Mouse (Mus musculus): ENCODE data around the gene Smarcb1. TPM values are rescaled to one million over a fixed set of nuclear protein-coding genes. Genes with fewer than 3 reads are reported as not detected.
"Not testable (repeated sequence)": the region's sequence is repeated elsewhere in the genome, so short reads cannot be mapped to it uniquely, and the experiment has no call there.

Smarcb1 gene
- polyA plus RNA-seq, 1 experiment from 2014 or later, result 253 TPM

DNA sequence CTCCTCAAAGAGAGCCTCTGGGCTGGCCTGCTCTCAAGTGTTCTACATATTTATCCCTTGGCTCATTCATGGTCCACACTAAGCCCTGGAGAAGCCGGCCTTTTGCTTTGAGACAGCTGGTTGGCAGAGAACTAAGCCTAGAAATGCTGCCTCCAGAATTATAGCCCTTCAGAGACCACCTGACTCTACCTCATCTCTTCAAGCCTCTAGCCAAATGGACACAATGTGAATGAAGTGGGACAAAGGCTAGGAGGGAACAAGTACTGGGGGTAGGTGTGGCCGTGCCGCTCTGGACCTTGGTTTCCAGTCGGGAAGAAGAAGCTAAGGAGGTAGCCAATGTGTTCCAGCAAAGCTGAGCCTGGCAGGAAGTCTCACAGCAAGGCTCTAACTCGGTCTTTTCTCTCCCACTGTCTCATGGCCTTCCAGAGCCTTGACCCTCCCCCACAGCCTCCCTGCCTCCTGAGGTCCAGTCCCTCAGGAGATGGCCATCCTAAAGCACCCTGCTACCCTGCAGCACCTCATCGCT, 23.3 kb downstream of the Smarcb1 start:
- Histone ChIP-seq H3K4me1 (ENCODE audit: control insufficient read depth, insufficient read depth, low read length) (peaks cover 7% of the 10 kb centered on the region), H3K27me3 (replicated peaks; ENCODE audit: control insufficient read depth, insufficient read depth, low read length) (no peaks in the 10 kb centered on the region), H3K4me2 (ENCODE audit: low read length) (no peak overlapping the region), H3K9ac (ENCODE audit: low read length) (no peak overlapping the region), H3K4me3 (ENCODE audit: low read depth, low read length) (no peak overlapping the region), H3K27ac (ENCODE audit: low read depth, low read length) (no peak overlapping the region), H3K9me3 (replicated peaks; ENCODE audit: control insufficient read depth, low read length) (no peaks in the 10 kb centered on the region), H3K36me3 (ENCODE audit: control insufficient read depth, insufficient read depth, low read length) (peaks cover 94% of the 10 kb centered on the region)
- 81% methylated on average over 6 of the region's 6 CpGs for WGBS
- no peak for ATAC-seq
- no peak for DNase-seq (ENCODE audit: low spot score)

GRCm38 (mm10) chr10:75897373-75897772, 24.0 kb downstream of the Smarcb1 start:
- peak; percentile 75 for DNase-seq (ENCODE audit: low spot score)
- Histone ChIP-seq H3K4me1 (ENCODE audit: control insufficient read depth, insufficient read depth, low read length) (peaks cover 7% of the 10 kb centered on the region), H3K27ac (ENCODE audit: low read depth, low read length) (no peak overlapping the region), H3K4me3 (ENCODE audit: low read depth, low read length) (no peak overlapping the region), H3K9ac (ENCODE audit: low read length) (no peak overlapping the region), H3K9me3 (replicated peaks; ENCODE audit: control insufficient read depth, low read length) (no peaks in the 10 kb centered on the region), H3K4me2 (ENCODE audit: low read length) (no peak overlapping the region), H3K27me3 (replicated peaks; ENCODE audit: control insufficient read depth, insufficient read depth, low read length) (no peaks in the 10 kb centered on the region), H3K36me3 (ENCODE audit: control insufficient read depth, insufficient read depth, low read length) (peaks cover 87% of the 10 kb centered on the region)
- ATAC-seq, result no peak
- WGBS, result 36% methylated on average over 6 of the region's 6 CpGs

GRCm38 (mm10) chr10:75896208-75896607, 25.2 kb downstream of the Smarcb1 start:
- Histone ChIP-seq H3K36me3 (ENCODE audit: control insufficient read depth, insufficient read depth, low read length) (peaks cover 75% of the 10 kb centered on the region), H3K4me1 (ENCODE audit: control insufficient read depth, insufficient read depth, low read length) (peaks cover 7% of the 10 kb centered on the region), H3K9me3 (replicated peaks; ENCODE audit: control insufficient read depth, low read length) (no peaks in the 10 kb centered on the region), H3K9ac (ENCODE audit: low read length) (no peak overlapping the region), H3K4me2 (ENCODE audit: low read length) (no peak overlapping the region), H3K27ac (ENCODE audit: low read depth, low read length) (no peak overlapping the region), H3K27me3 (replicated peaks; ENCODE audit: control insufficient read depth, insufficient read depth, low read length) (no peaks in the 10 kb centered on the region), H3K4me3 (ENCODE audit: low read depth, low read length) (no peak overlapping the region)
- WGBS, result 71% methylated on average over 1 of the region's 1 CpGs
- DNase-seq (ENCODE audit: low spot score) (no peak), ATAC-seq (no peak)

DNA sequence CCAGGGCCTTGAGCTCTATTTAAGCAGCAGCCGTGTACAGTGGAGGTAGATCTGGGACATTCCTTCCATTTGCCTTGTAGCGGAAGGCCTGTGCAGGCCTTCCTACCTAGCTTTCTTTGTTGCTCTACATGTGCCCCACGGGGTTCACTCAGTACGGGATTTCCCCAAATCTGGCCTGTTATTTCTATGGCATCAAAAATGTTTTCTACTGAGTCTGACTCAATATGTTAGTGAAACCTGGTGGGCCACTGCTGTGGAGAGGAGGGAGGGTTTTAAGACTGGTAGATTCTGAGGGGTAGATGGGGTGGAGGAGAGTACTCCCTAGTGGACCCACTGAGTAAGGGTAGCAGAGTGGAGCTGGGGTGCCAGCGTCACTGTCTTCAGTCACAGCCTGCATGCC, 25.7 kb downstream of the Smarcb1 start:
- H3K4me1 ChIP-seq (ENCODE audit: control insufficient read depth, insufficient read depth, low read length), result peaks cover 7% of the 10 kb centered on the region
- peaks cover 71% of the 10 kb centered on the region for H3K36me3 ChIP-seq (ENCODE audit: control insufficient read depth, insufficient read depth, low read length)
- H3K9me3 ChIP-seq (replicated peaks; ENCODE audit: control insufficient read depth, low read length), result no peaks in the 10 kb centered on the region
- no peak for DNase-seq (ENCODE audit: low spot score)
- H3K27ac ChIP-seq (ENCODE audit: low read depth, low read length), result no peak overlapping the region
- ATAC-seq, result no peak
- H3K4me3 ChIP-seq (ENCODE audit: low read depth, low read length), result no peak overlapping the region
- WGBS, result 94% methylated on average over 5 of the region's 5 CpGs
- H3K4me2 ChIP-seq (ENCODE audit: low read length), result no peak overlapping the region
- H3K9ac ChIP-seq (ENCODE audit: low read length), result no peak overlapping the region
- H3K27me3 ChIP-seq (replicated peaks; ENCODE audit: control insufficient read depth, insufficient read depth, low read length), result no peaks in the 10 kb centered on the region

DNA sequence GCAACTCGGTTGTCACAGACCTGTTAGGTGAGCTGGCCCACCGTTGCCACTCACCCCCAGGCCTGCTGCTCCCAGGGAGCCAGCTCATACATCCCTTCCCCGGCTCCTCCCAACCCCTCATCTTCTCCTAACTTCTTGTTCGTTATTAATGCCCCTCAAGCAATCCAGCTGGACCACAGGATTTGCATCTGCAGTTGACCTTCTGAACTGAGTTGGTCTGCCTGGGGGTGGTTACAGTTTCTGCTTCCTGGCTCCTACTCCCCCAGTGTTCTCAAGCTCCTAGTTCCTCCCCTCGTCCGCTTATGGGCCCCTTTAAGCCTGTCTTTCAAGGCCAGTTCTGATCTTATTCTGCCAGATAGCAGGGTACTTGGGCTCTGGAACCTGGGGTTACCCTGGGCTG, 26.8 kb downstream of the Smarcb1 start:
- no peak overlapping the region for H3K9ac ChIP-seq (ENCODE audit: low read length)
- H3K36me3 ChIP-seq (ENCODE audit: control insufficient read depth, insufficient read depth, low read length), result peaks cover 60% of the 10 kb centered on the region
- peaks cover 7% of the 10 kb centered on the region for H3K4me1 ChIP-seq (ENCODE audit: control insufficient read depth, insufficient read depth, low read length)
- H3K4me3 ChIP-seq (ENCODE audit: low read depth, low read length), result no peak overlapping the region
- H3K27me3 ChIP-seq (replicated peaks; ENCODE audit: control insufficient read depth, insufficient read depth, low read length), result no peaks in the 10 kb centered on the region
- DNase-seq (ENCODE audit: low spot score) (no peak), ATAC-seq (no peak)
- H3K9me3 ChIP-seq (replicated peaks; ENCODE audit: control insufficient read depth, low read length), result no peaks in the 10 kb centered on the region
- 76% methylated on average over 6 of the region's 6 CpGs for WGBS
- no peak overlapping the region for H3K27ac ChIP-seq (ENCODE audit: low read depth, low read length)
- H3K4me2 ChIP-seq (ENCODE audit: low read length), result no peak overlapping the region

- 1% methylated on average over 50 of the region's 51 CpGs for WGBS
- H3K9ac ChIP-seq (ENCODE audit: low read length), result peak within 1 kb of the TSS; percentile 51
- DNase-seq (ENCODE audit: low spot score) (peak; percentile 98), ATAC-seq (peak; percentile 99)
- peaks cover 7% of the 10 kb centered on the region for H3K4me1 ChIP-seq (ENCODE audit: control insufficient read depth, insufficient read depth, low read length)
- H3K36me3 ChIP-seq (ENCODE audit: control insufficient read depth, insufficient read depth, low read length), result peaks cover 47% of the 10 kb centered on the region
- no peaks in the 10 kb centered on the region for H3K27me3 ChIP-seq (replicated peaks; ENCODE audit: control insufficient read depth, insufficient read depth, low read length)
- peak within 1 kb of the TSS; percentile 49; the same call in 1 of the 2 replicates for H3K27ac ChIP-seq (ENCODE audit: low read depth, low read length)
- H3K4me2 ChIP-seq (ENCODE audit: low read length), result peak within 1 kb of the TSS; percentile 87
- peak within 1 kb of the TSS; percentile 36 for H3K4me3 ChIP-seq (ENCODE audit: low read depth, low read length)
- no peaks in the 10 kb centered on the region for H3K9me3 ChIP-seq (replicated peaks; ENCODE audit: control insufficient read depth, low read length)
Observed at GRCm38 (mm10) chr10:75893089-75893750, 28.2 kb downstream of the Smarcb1 start, which contains the start of gene Derl3. Gene Derl3 (plus strand): TSS chr10:75893413.

DNA sequence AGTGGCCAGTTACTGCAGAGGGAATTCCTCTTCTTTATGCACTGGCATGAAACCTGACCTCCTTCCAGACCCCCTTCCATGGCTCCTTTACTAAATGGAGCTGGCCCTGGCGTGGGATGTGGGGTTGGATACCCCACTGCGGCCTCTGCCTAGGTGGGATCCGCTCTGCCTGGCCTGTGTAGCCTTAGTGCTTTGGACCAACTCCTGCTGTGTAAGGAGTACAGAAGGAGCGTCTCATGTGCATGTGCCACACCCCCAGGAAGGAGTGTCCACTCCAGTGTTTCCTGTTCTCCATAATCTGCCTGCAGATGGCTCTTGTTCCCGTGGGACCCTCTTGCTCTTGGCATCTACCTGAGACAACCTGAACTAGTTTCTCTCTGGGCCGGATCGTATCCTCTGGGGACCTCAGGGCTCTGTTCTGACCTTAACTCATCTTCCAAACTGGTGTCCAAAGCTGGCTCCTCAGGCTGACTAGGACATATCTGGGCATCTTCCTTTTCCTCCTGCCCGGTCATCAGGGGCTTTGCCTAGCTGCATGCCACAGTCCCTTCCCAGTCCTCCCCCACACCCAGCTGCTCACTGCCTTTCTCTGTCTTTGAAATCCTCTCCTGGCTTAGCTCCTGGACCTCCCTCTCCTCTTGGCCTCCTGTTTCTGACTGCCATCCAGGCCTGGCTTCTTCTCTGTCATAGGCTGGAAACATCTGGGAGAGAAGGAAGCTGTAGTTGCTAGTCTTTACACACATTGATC, 31.8 kb downstream of the Smarcb1 start:
- no peak overlapping the region for H3K4me2 ChIP-seq (ENCODE audit: low read length)
- H3K9ac ChIP-seq (ENCODE audit: low read length), result no peak overlapping the region
- H3K36me3 ChIP-seq (ENCODE audit: control insufficient read depth, insufficient read depth, low read length), result peaks cover 11% of the 10 kb centered on the region
- no peaks in the 10 kb centered on the region for H3K27me3 ChIP-seq (replicated peaks; ENCODE audit: control insufficient read depth, insufficient read depth, low read length)
- no peaks in the 10 kb centered on the region for H3K9me3 ChIP-seq (replicated peaks; ENCODE audit: control insufficient read depth, low read length)
- H3K27ac ChIP-seq (ENCODE audit: low read depth, low read length), result no peak overlapping the region
- DNase-seq (ENCODE audit: low spot score) (no peak), ATAC-seq (no peak)
- H3K4me1 ChIP-seq (ENCODE audit: control insufficient read depth, insufficient read depth, low read length), result peaks cover 7% of the 10 kb centered on the region
- H3K4me3 ChIP-seq (ENCODE audit: low read depth, low read length), result no peak overlapping the region
- 52% methylated on average over 8 of the region's 8 CpGs for WGBS

- H3K4me1 ChIP-seq (ENCODE audit: control insufficient read depth, insufficient read depth, low read length); ATAC-seq; H3K9ac ChIP-seq (ENCODE audit: low read length); H3K27ac ChIP-seq (ENCODE audit: low read depth, low read length); H3K36me3 ChIP-seq (ENCODE audit: control insufficient read depth, insufficient read depth, low read length); H3K9me3 ChIP-seq (replicated peaks; ENCODE audit: control insufficient read depth, low read length); DNase-seq (ENCODE audit: low spot score); H3K4me2 ChIP-seq (ENCODE audit: low read length); H3K27me3 ChIP-seq (replicated peaks; ENCODE audit: control insufficient read depth, insufficient read depth, low read length); H3K4me3 ChIP-seq (ENCODE audit: low read depth, low read length): not testable (repeated sequence)
- WGBS, result 85% methylated on average over 5 of the region's 5 CpGs
Observed at GRCm38 (mm10) chr10:75887504-75887903, 33.9 kb downstream of the Smarcb1 start.

GRCm38 (mm10) chr10:75884742-75885141, 36.7 kb downstream of the Smarcb1 start:
- no peak for DNase-seq (ENCODE audit: low spot score)
- peaks cover 12% of the 10 kb centered on the region for H3K4me1 ChIP-seq (ENCODE audit: control insufficient read depth, insufficient read depth, low read length)
- H3K9me3 ChIP-seq (replicated peaks; ENCODE audit: control insufficient read depth, low read length), result no peaks in the 10 kb centered on the region
- 96% methylated on average over 8 of the region's 8 CpGs for WGBS
- no peak overlapping the region for H3K4me2 ChIP-seq (ENCODE audit: low read length)
- H3K9ac ChIP-seq (ENCODE audit: low read length), result no peak overlapping the region
- H3K4me3 ChIP-seq (ENCODE audit: low read depth, low read length), result no peak overlapping the region
- H3K27ac ChIP-seq (ENCODE audit: low read depth, low read length), result no peak overlapping the region
- H3K36me3 ChIP-seq (ENCODE audit: control insufficient read depth, insufficient read depth, low read length), result no peaks in the 10 kb centered on the region
- ATAC-seq, result no peak
- no peaks in the 10 kb centered on the region for H3K27me3 ChIP-seq (replicated peaks; ENCODE audit: control insufficient read depth, insufficient read depth, low read length)

All from forebrain, embryonic 14.5 days (tissue).